9 mouse cellular contexts compared by ENCODE assay signal in genomic region chr13:97243962-97244711, GRCm38 (mm10). TPM values are rescaled to one million over a fixed set of nuclear protein-coding genes. Genes with fewer than 3 reads are reported as not detected.
DNase-seq lines count a peak whose midpoint lies in the region; ATAC-seq and TF ChIP-seq lines count a peak whose summit lies in the region.
"Had no signal": no experiment of that assay in that cellular context is flagged by ENCODE, and none has a peak within 500 bp of the region (broad histone marks: within the 10 kb centered on the region; RNA-seq: fewer than 3 reads in every experiment).

No protein-coding gene starts in this region.

- TF ChIP-seq EP300 in stomach, postnatal 0 days (optimal IDR thresholded peaks at IDR 0.05), result no peak

- DNase-seq in gastrocnemius, postnatal 25 days, result peak; percentile 1
- DNase-seq in gastrocnemius, postnatal 4 days (ENCODE audit: low spot score in 2 of 2), result no peak
- DNase-seq in testis, postnatal 14 days (ENCODE audit: low spot score), result no peak
- DNase-seq in stomach, postnatal 0 days (ENCODE audit: low spot score), result peak; percentile 67
- no peak for DNase-seq in T-cell, adult 2 months (ENCODE audit: low spot score)
- DNase-seq in retina, postnatal 1 day, result no peak

- no peaks in the 10 kb centered on the region for H3K36me3 ChIP-seq in testis, adult 2 months (ENCODE audit: control insufficient read depth, insufficient read depth, low read length)
- peaks cover 31% of the 10 kb centered on the region for H3K36me3 ChIP-seq in limb, embryonic 15.5 days
- H3K36me3 ChIP-seq in stomach, postnatal 0 days (ENCODE audit: control insufficient read depth, insufficient read depth, low read length), result peaks cover 19% of the 10 kb centered on the region; the same call in 1 of the 2 replicates

- no peak overlapping the region for H3K4me3 ChIP-seq in testis, adult 2 months (ENCODE audit: control insufficient read depth, low read depth, low read length)
- peak overlapping the region; percentile 82 for H3K4me3 ChIP-seq in limb, embryonic 15.5 days
- peak overlapping the region; percentile 89 for H3K4me3 ChIP-seq in stomach, postnatal 0 days (ENCODE audit: low read depth, low read length)

- TF ChIP-seq CTCF in testis, adult 2 months (IDR thresholded peaks at IDR 0.05; ENCODE audit: control insufficient read depth, insufficient read depth, insufficient replicate concordance, low read depth, low read length), result no peak
- TF ChIP-seq CTCF in stomach, postnatal 0 days (IDR thresholded peaks at IDR 0.05; ENCODE audit: low read depth), result no peak

- WGBS in limb, embryonic 15.5 days, result 43% methylated on average over 15 of the region's 15 CpGs
- WGBS in stomach, postnatal 0 days, result 28% methylated on average over 15 of the region's 15 CpGs

- peak overlapping the region; percentile 92 for H3K4me2 ChIP-seq in limb, embryonic 15.5 days
- H3K4me2 ChIP-seq in stomach, postnatal 0 days (replicated peaks; ENCODE audit: low read depth), result peak overlapping the region; percentile 84

- no peak for TF ChIP-seq POLR2A in testis, adult 2 months (IDR thresholded peaks at IDR 0.05; ENCODE audit: control insufficient read depth, low read depth, low read length)

- ATAC-seq in limb, embryonic 15.5 days (ENCODE audit: insufficient number of reproducible peaks, low FRiP score, low TSS enrichment, low read depth), result no peak
- no peak for ATAC-seq in stomach, postnatal 0 days (ENCODE audit: low FRiP score, low TSS enrichment)
- ATAC-seq: activated CD4-positive, CD25-positive, alpha-beta regulatory T cell, adult 4 months had no signal

- no peaks in the 10 kb centered on the region for H3K9me3 ChIP-seq in limb, embryonic 15.5 days
- no peaks in the 10 kb centered on the region for H3K9me3 ChIP-seq in stomach, postnatal 0 days (ENCODE audit: control insufficient read depth, low read length)

- no peak overlapping the region for H3K9ac ChIP-seq in limb, embryonic 15.5 days
- H3K9ac ChIP-seq in stomach, postnatal 0 days (ENCODE audit: low read length), result peak overlapping the region; percentile 8; the same call in 1 of the 2 replicates

- H3K27ac ChIP-seq in testis, adult 2 months (ENCODE audit: control insufficient read depth, insufficient read depth, low read depth, low read length), result peak overlapping the region; percentile 21; the same call in 1 of the 2 replicates
- no peak overlapping the region for H3K27ac ChIP-seq in limb, embryonic 15.5 days
- H3K27ac ChIP-seq in stomach, postnatal 0 days (replicated peaks), result peak overlapping the region; percentile 61; the same call in 1 of the 2 replicates

- no peaks in the 10 kb centered on the region for H3K27me3 ChIP-seq in testis, adult 2 months (ENCODE audit: control insufficient read depth, insufficient read depth, low read length)
- no peaks in the 10 kb centered on the region for H3K27me3 ChIP-seq in limb, embryonic 15.5 days
- no peaks in the 10 kb centered on the region for H3K27me3 ChIP-seq in stomach, postnatal 0 days (ENCODE audit: control insufficient read depth, insufficient read depth, low read length)

- peaks cover 21% of the 10 kb centered on the region for H3K4me1 ChIP-seq in testis, adult 2 months (ENCODE audit: control insufficient read depth, insufficient read depth, low read length)
- peaks cover 66% of the 10 kb centered on the region for H3K4me1 ChIP-seq in limb, embryonic 15.5 days
- H3K4me1 ChIP-seq in stomach, postnatal 0 days (replicated peaks; ENCODE audit: control insufficient read depth, insufficient read depth), result peaks cover 4% of the 10 kb centered on the region; the same call in 1 of the 2 replicates

RNA-seq across cellular contexts. Expression of gene Enc1, which starts 3.2 kb away (rescaled TPM):
- 1 to 10 TPM; 1.6 to 1.8 TPM for total RNA-seq in gastrocnemius, postnatal 25 days (2021)
- 10 to 100 TPM; 11.0 to 12.9 TPM for total RNA-seq in gastrocnemius, postnatal 4 days (2021)
- 6.0 and 8.5 TPM in 2 replicates for polyA plus RNA-seq in testis, adult 2 months (2012; rRNA removed)
- 6.1 and 10.4 TPM in 2 replicates for polyA plus RNA-seq in limb, embryonic 15.5 days (2015; fragmentation: Nextera tagmentation; extraction: Ambion mirVana)
- polyA plus RNA-seq in stomach, postnatal 0 days (2015; fragmentation: Nextera tagmentation; extraction: Ambion mirVana), result 3.3 and 3.5 TPM in 2 replicates

RNA-seq across cellular contexts. Expression of gene Hexb, which starts 46.0 kb away (rescaled TPM):
- total RNA-seq in gastrocnemius, postnatal 25 days (2021), result 1 to 10 TPM; 8.0 to 8.2 TPM
- 10 to 100 TPM; 26.7 to 27.8 TPM for total RNA-seq in gastrocnemius, postnatal 4 days (2021)
- polyA plus RNA-seq in testis, adult 2 months (2012; rRNA removed), result 3.7 and 6.3 TPM in 2 replicates
- polyA plus RNA-seq in limb, embryonic 15.5 days (2015; fragmentation: Nextera tagmentation; extraction: Ambion mirVana), result 63.1 and 65.7 TPM in 2 replicates
- polyA plus RNA-seq in stomach, postnatal 0 days (2015; fragmentation: Nextera tagmentation; extraction: Ambion mirVana), result 27.0 and 28.7 TPM in 2 replicates

Comparison
In these comparisons a context has a peak if more than half of its experiments do, and no peak if none do; other contexts are left out.
1. DNase-seq: peak in gastrocnemius, postnatal 25 days (single experiment) and stomach, postnatal 0 days (single experiment); none in gastrocnemius, postnatal 4 days (0 of 2), testis, postnatal 14 days (single experiment), T-cell, adult 2 months (single experiment) and retina, postnatal 1 day (single experiment).